Mouse (Mus musculus): ENCODE results near the gene Rab20. TPM values are rescaled to one million over a fixed set of nuclear protein-coding genes. Genes with fewer than 3 reads are reported as not detected.

The Rab20 gene
- polyA plus RNA-seq, 1 experiment = 17.1 TPM

DNA sequence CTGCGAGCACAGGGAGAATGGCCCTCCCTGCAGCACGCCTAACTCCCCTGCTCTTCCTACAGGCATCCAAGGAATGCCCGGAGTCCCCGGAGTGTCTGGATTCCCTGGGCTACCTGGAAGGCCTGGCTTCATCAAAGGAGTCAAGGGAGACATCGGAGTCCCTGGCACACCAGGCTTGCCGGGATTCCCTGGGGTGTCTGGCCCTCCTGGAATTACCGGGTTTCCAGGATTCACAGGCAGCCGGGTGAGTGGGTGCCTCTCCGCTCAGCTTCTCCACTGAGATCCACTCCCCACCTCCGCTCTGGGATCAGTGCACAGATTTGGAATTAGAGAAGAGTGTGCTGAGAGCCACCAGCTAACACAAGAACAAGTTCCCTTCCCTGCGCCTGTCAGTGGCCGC is 40.6 kb downstream of the Rab20 start:
- WGBS = 95% methylated on average over 12 of the region's 12 CpGs
- TF ChIP-seq CTCF (IDR thresholded peaks at IDR 0.05; ENCODE audit: extremely low read depth, insufficient read depth, insufficient read length, insufficient replicate concordance) (no peak), POLR2A (IDR thresholded peaks at IDR 0.05; ENCODE audit: low read depth, low read length) (no peak)
- no peaks in the 10 kb centered on the region for H3K27me3 ChIP-seq (ENCODE audit: control insufficient read depth, insufficient read depth, low read length)
- no peaks in the 10 kb centered on the region for H3K36me3 ChIP-seq (ENCODE audit: control insufficient read depth, insufficient read depth, low read length)
- H3K4me3 ChIP-seq (ENCODE audit: extremely low read depth, insufficient read depth, insufficient read length) = no peak overlapping the region
- no peak for DNase-seq (ENCODE audit: low read depth in 1 of 2, low spot score in 2 of 2)
- H3K27ac ChIP-seq (ENCODE audit: insufficient read depth, low read length) = no peak overlapping the region
- no peaks in the 10 kb centered on the region for H3K4me1 ChIP-seq (ENCODE audit: control insufficient read depth, insufficient read depth, insufficient read length)

DNA sequence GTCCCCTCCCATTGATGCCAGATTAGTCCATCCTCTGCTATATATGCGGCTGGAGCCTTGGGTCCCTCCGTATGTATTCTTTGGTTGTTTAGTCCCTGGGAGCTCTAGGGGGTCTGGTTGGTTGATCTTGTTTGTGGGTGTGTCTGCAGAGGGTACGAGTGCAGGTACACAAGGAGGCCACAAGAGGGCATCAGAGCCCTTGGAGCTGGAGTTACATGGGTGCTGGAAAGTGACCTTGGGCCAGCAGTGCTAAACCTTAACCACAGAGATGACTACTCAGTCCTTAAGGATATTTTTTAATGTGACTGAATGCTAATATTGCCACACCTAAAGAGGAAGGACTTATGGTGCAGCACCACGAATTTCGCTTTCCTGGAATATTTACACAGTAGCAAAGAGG is 47.8 kb downstream of the Rab20 start:
- TF ChIP-seq POLR2A (IDR thresholded peaks at IDR 0.05; ENCODE audit: low read depth, low read length) (no peak), CTCF (IDR thresholded peaks at IDR 0.05; ENCODE audit: extremely low read depth, insufficient read depth, insufficient read length, insufficient replicate concordance) (peak; percentile 19; the same call in 1 of the 2 replicates)
- Histone ChIP-seq H3K36me3 (ENCODE audit: control insufficient read depth, insufficient read depth, low read length) (no peaks in the 10 kb centered on the region), H3K4me1 (ENCODE audit: control insufficient read depth, insufficient read depth, insufficient read length) (no peaks in the 10 kb centered on the region), H3K4me3 (ENCODE audit: extremely low read depth, insufficient read depth, insufficient read length) (no peak overlapping the region), H3K27me3 (ENCODE audit: control insufficient read depth, insufficient read depth, low read length) (no peaks in the 10 kb centered on the region), H3K27ac (ENCODE audit: insufficient read depth, low read length) (no peak overlapping the region)
- DNase-seq (ENCODE audit: low read depth in 1 of 2, low spot score in 2 of 2) = no peak
- WGBS = 69% methylated on average over 5 of the region's 5 CpGs

DNA sequence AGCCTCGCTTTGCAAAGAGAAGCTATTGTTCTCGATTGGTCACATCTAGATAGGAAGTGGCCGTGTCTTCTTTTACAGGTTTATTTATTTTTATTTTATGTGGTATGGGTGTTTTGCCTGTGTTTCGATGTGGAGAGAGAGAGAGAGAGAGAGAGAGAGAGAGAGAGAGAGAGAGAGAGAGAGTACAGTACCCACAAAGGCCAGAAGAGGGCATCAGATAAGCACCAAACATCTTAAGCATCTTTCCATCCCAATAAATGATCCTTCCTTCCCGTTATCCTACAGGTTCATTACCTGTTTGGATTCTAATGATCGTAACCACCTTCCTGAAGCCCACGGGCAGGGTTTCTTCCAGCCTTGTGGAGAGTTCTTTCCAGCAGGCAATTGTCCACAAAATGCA is 55.4 kb downstream of the Rab20 start:
- no peak for TF ChIP-seq CTCF (IDR thresholded peaks at IDR 0.05; ENCODE audit: extremely low read depth, insufficient read depth, insufficient read length, insufficient replicate concordance)
- no peak for TF ChIP-seq POLR2A (IDR thresholded peaks at IDR 0.05; ENCODE audit: low read depth, low read length)
- H3K4me1 ChIP-seq (ENCODE audit: control insufficient read depth, insufficient read depth, insufficient read length) = no peaks in the 10 kb centered on the region
- H3K27me3 ChIP-seq (ENCODE audit: control insufficient read depth, insufficient read depth, low read length) = no peaks in the 10 kb centered on the region
- no peak for DNase-seq (ENCODE audit: low read depth in 1 of 2, low spot score in 2 of 2)
- 64% methylated on average over 7 of the region's 7 CpGs for WGBS
- H3K36me3 ChIP-seq (ENCODE audit: control insufficient read depth, insufficient read depth, low read length) = no peaks in the 10 kb centered on the region
- no peak overlapping the region for H3K4me3 ChIP-seq (ENCODE audit: extremely low read depth, insufficient read depth, insufficient read length)
- no peak overlapping the region for H3K27ac ChIP-seq (ENCODE audit: insufficient read depth, low read length)

DNA sequence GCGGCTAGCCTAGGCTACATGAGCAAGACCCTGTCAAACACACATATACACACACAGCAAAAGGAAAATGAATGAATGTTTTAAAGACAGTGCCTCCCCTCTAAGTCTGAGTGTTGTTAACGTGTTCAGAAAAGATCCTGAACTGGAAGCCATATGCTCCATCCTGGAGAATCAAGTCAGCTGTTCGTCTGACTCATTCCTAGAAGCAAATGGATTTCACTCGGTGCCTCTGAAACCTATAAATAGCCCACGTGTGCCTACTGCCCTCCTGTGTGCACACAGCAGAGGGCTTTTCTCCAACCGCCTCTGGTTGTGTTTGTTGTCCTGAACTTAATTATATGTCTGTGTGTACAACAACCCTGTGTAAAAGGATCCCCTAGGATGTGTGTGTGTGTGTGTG is 56.5 kb downstream of the Rab20 start:
- TF ChIP-seq POLR2A (IDR thresholded peaks at IDR 0.05; ENCODE audit: low read depth, low read length) (no peak), CTCF (IDR thresholded peaks at IDR 0.05; ENCODE audit: extremely low read depth, insufficient read depth, insufficient read length, insufficient replicate concordance) (no peak)
- no peak overlapping the region for H3K4me3 ChIP-seq (ENCODE audit: extremely low read depth, insufficient read depth, insufficient read length)
- no peaks in the 10 kb centered on the region for H3K27me3 ChIP-seq (ENCODE audit: control insufficient read depth, insufficient read depth, low read length)
- WGBS = 82% methylated on average over 6 of the region's 6 CpGs
- H3K4me1 ChIP-seq (ENCODE audit: control insufficient read depth, insufficient read depth, insufficient read length) = no peaks in the 10 kb centered on the region
- DNase-seq (ENCODE audit: low read depth in 1 of 2, low spot score in 2 of 2) = no peak
- H3K36me3 ChIP-seq (ENCODE audit: control insufficient read depth, insufficient read depth, low read length) = no peaks in the 10 kb centered on the region
- H3K27ac ChIP-seq (ENCODE audit: insufficient read depth, low read length) = no peak overlapping the region

DNA sequence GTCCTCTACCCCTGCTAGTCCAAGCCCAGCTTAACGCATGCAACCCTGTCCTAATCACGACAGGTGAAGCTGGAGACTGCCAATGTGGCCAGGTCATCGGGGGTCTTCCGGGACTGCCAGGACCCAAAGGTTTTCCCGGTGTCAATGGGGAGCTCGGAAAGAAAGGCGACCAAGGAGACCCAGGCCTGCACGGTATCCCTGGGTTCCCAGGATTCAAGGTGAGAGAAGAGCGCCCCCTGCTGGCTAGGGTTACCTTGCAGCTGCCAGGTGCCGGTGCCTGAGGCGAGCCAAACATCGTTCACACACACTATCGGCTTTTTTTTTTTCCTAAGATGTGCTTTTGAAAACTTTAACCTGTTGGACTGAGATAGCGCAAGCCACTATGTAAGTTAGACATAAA is 57.4 kb downstream of the Rab20 start:
- H3K4me3 ChIP-seq (ENCODE audit: extremely low read depth, insufficient read depth, insufficient read length) = no peak overlapping the region
- WGBS = 66% methylated on average over 14 of the region's 14 CpGs
- no peaks in the 10 kb centered on the region for H3K36me3 ChIP-seq (ENCODE audit: control insufficient read depth, insufficient read depth, low read length)
- DNase-seq (ENCODE audit: low read depth in 1 of 2, low spot score in 2 of 2) = peak in 1 of 2 experiments; percentile 11
- no peak overlapping the region for H3K27ac ChIP-seq (ENCODE audit: insufficient read depth, low read length)
- no peaks in the 10 kb centered on the region for H3K4me1 ChIP-seq (ENCODE audit: control insufficient read depth, insufficient read depth, insufficient read length)
- TF ChIP-seq POLR2A (IDR thresholded peaks at IDR 0.05; ENCODE audit: low read depth, low read length) (no peak), CTCF (IDR thresholded peaks at IDR 0.05; ENCODE audit: extremely low read depth, insufficient read depth, insufficient read length, insufficient replicate concordance) (peak; percentile 49; the same call in 1 of the 2 replicates)
- H3K27me3 ChIP-seq (ENCODE audit: control insufficient read depth, insufficient read depth, low read length) = no peaks in the 10 kb centered on the region

DNA sequence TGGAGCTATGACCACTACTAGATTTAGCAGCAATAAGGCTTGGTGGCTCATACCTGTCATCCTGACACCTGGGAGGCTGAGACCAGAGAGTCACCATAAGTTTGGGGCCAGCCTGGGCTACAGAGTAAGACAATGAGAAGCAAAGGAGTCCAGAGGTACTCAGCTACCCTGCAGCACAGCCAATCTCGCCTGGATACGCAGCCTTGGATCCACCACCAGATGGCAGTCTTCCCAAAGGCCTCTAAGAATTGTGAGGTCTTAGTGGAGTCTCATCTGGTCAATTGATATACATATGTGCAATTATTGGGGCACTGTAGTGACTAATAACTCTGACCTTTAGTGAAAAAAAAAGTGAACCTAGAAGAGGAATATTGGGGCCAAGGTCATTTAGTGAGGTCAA is 58.9 kb downstream of the Rab20 start:
- WGBS = 11% methylated on average over 2 of the region's 2 CpGs
- TF ChIP-seq POLR2A (IDR thresholded peaks at IDR 0.05; ENCODE audit: low read depth, low read length) (no peak), CTCF (IDR thresholded peaks at IDR 0.05; ENCODE audit: extremely low read depth, insufficient read depth, insufficient read length, insufficient replicate concordance) (peak; percentile 50; the same call in 1 of the 2 replicates)
- Histone ChIP-seq H3K27me3 (ENCODE audit: control insufficient read depth, insufficient read depth, low read length) (no peaks in the 10 kb centered on the region), H3K4me1 (ENCODE audit: control insufficient read depth, insufficient read depth, insufficient read length) (no peaks in the 10 kb centered on the region), H3K4me3 (ENCODE audit: extremely low read depth, insufficient read depth, insufficient read length) (no peak overlapping the region), H3K27ac (ENCODE audit: insufficient read depth, low read length) (no peak overlapping the region), H3K36me3 (ENCODE audit: control insufficient read depth, insufficient read depth, low read length) (no peaks in the 10 kb centered on the region)
- peak; percentile 5 to 36 for DNase-seq (ENCODE audit: low read depth in 1 of 2, low spot score in 2 of 2)

DNA sequence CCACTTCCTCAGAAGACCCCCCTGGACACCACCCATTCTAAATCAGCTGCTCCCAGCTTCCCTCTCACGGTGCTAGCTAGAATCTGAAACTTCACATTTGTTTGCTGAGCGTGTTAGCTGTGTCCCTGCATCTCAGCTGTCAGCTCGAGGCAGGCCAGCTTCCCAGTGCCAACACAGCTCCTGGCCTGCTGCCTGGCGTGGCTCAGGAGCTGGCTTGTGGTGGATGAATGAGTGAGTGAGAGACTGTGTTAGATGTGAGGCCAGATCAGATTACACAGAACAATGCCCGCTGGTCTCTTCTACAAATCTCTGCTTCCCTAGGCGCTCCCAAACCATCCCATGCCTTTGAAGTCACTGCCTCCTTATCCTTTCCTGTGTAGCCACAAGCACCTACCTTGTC is 59.3 kb downstream of the Rab20 start:
- H3K27ac ChIP-seq (ENCODE audit: insufficient read depth, low read length) = no peak overlapping the region
- DNase-seq (ENCODE audit: low read depth in 1 of 2, low spot score in 2 of 2) = no peak
- TF ChIP-seq CTCF (IDR thresholded peaks at IDR 0.05; ENCODE audit: extremely low read depth, insufficient read depth, insufficient read length, insufficient replicate concordance) (no peak), POLR2A (IDR thresholded peaks at IDR 0.05; ENCODE audit: low read depth, low read length) (no peak)
- WGBS = 67% methylated on average over 6 of the region's 6 CpGs
- H3K4me3 ChIP-seq (ENCODE audit: extremely low read depth, insufficient read depth, insufficient read length) = no peak overlapping the region
- H3K27me3 ChIP-seq (ENCODE audit: control insufficient read depth, insufficient read depth, low read length) = no peaks in the 10 kb centered on the region
- H3K36me3 ChIP-seq (ENCODE audit: control insufficient read depth, insufficient read depth, low read length) = no peaks in the 10 kb centered on the region
- H3K4me1 ChIP-seq (ENCODE audit: control insufficient read depth, insufficient read depth, insufficient read length) = no peaks in the 10 kb centered on the region

Data from spleen, adult 2 months (tissue).